Mouse (Mus musculus) ES-E14 (cell line): Measurements from ENCODE around the gene Car4. TPM values are rescaled to one million over a fixed set of nuclear protein-coding genes. Genes with fewer than 3 reads are reported as not detected.

ENCODE experiments used
- DNase-seq: peaks from one replicate; pipeline ENCODE4 v3.0.0-alpha.2; 2013; ENCODE audit warnings: low read depth, low spot score
- H3K27ac ChIP-seq: 2 replicates; pipeline ENCODE4 v1.5.1; 2012; ENCODE audit warnings: low read depth, mild to moderate bottlenecking, low read length, moderate library complexity, mixed read lengths; ENCODE audit not compliant: poor library complexity, insufficient read depth, severe bottlenecking
- H3K36me3 ChIP-seq: 2 replicates; pipeline ENCODE4 v1.6.1; 2012; ENCODE audit warnings: mild to moderate bottlenecking, low read length, moderate library complexity, mixed read lengths; ENCODE audit not compliant: control insufficient read depth, poor library complexity, insufficient read depth, severe bottlenecking
- H3K4me1 ChIP-seq, 2 experiments: fragments of 150-350 bp in 1 of 2; sonication (generic) in 1 of 2; 2 replicates each; pipeline ENCODE4 v1.6.1; 2012; ENCODE audit warnings: low read length in 2 of 2, mild to moderate bottlenecking in 1 of 2, mixed read lengths in 1 of 2; ENCODE audit not compliant: control insufficient read depth in 2 of 2, insufficient read depth in 2 of 2, poor library complexity in 1 of 2
- H3K4me3 ChIP-seq, 2 experiments: fragments of 150-350 bp in 1 of 2; sonication (generic) in 1 of 2; 2 replicates each; pipeline ENCODE4 v1.5.1; 2012; ENCODE audit warnings: low read length in 2 of 2, low read depth in 1 of 2, mild to moderate bottlenecking in 1 of 2, mixed read lengths in 1 of 2; ENCODE audit not compliant: insufficient read depth in 1 of 2, poor library complexity in 1 of 2, severe bottlenecking in 1 of 2
- H3K9ac ChIP-seq: 2 replicates; pipeline ENCODE4 v1.6.1; 2012; ENCODE audit warnings: low read depth, mild to moderate bottlenecking, low read length, mixed read lengths; ENCODE audit not compliant: poor library complexity, insufficient read depth, severe bottlenecking
- H3K9me3 ChIP-seq: fragments of 150-350 bp; sonication (generic); 2 replicates; pipeline ENCODE4 v1.6.1; 2012; ENCODE audit warnings: low read depth, mild to moderate bottlenecking, low read length; ENCODE audit not compliant: control insufficient read depth, insufficient read depth
- CHD2 ChIP-seq: IDR thresholded peaks from 2 replicates; pipeline ENCODE4 v1.6.1; 2014; ENCODE audit warnings: mild to moderate bottlenecking, low read depth, low read length, inconsistent platforms
- HCFC1 ChIP-seq: IDR thresholded peaks from 2 replicates; pipeline ENCODE4 v1.6.1; 2012; ENCODE audit warnings: low read length, inconsistent platforms, borderline replicate concordance; ENCODE audit not compliant: insufficient read depth
- MAFK ChIP-seq: IDR thresholded peaks from 2 replicates; pipeline ENCODE4 v1.6.1; 2014; ENCODE audit warnings: mild to moderate bottlenecking, low read depth, low read length, inconsistent platforms; ENCODE audit not compliant: insufficient read depth
- ZC3H11A ChIP-seq: IDR thresholded peaks from 2 replicates; pipeline ENCODE4 v1.6.1; 2012; ENCODE audit warnings: low read depth, mild to moderate bottlenecking, inconsistent platforms, low read length, borderline replicate concordance
- ZNF384 ChIP-seq: IDR thresholded peaks from 2 replicates; pipeline ENCODE4 v1.6.1; 2012; ENCODE audit warnings: low read depth, low read length, inconsistent platforms
- in situ Hi-C, 2 experiments: fragments of 600-800 bp; cut with MboI; formaldehyde crosslinking; loops; one replicate each; pipeline ENCODE4 v1.15.1; 2025; ENCODE audit warnings: low sequenced_read_pairs in 2 of 2, inconsistent platforms in 1 of 2; ENCODE audit not compliant: unreplicated experiment in 2 of 2
- total RNA-seq: library from RNA; depleted of rRNA; stranded (reverse); fragments of 300-350 nt; gene quantifications from 2 replicates; pipeline ENCODE4 v1.2.3, GENCODE M21; 2012

Gene Car4
- total RNA-seq, 1 experiment, result 17.3 TPM

DNA sequence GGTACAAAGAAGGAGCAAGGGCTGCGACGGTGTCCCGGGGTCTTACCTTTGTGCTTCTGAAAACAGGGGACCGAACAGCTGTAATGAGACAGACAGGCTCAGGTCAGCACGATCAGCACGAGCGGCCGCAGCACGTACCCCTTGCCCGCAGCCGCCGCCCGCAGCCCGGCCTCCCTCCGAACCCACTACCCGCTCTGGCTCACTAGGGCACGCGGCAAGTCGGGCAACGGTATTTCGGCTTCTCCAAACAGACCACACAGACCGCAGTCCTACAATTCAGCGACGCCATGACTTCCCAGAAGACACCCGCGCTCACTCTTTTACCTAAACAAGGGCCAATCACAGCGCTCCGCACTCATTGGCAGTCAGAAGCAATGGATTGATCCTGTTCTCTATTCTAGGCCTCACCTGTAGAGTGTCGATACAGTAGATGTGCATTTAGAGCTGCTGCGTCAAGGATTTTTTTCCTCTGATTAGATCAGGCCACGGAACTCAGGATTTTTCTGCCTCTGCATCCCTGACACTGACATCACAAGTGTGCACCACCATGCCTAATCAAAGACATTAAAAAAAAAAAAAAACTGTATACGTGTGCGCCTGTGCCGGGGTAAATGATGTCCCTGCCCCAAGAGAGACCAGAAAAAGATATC is 41.4 kb upstream of the Car4 start, which contains the start of gene Znhit3:
Gene Znhit3 (minus strand): TSS at position 314 of the 650 bp plus-strand sequence.
- DNase-seq, result peak; percentile 74
- peak within 1 kb of the TSS; percentile 95 to 100 for H3K4me3 ChIP-seq
- peaks cover 0 to 2% of the 10 kb centered on the region in 2 experiments; a peak in 1 of 4 replicates for H3K4me1 ChIP-seq
- in situ Hi-C loops, result loop anchor here in 1 of 2 experiments (5.0 kb wide), 1 partner anchor 66 kb away; no protein-coding TSS in a partner anchor
- peak within 1 kb of the TSS; percentile 99 for H3K9ac ChIP-seq
- peak within 1 kb of the TSS; percentile 56; the same call in 1 of the 2 replicates for H3K27ac ChIP-seq
- no peaks in the 10 kb centered on the region for H3K9me3 ChIP-seq
- peaks cover 20% of the 10 kb centered on the region for H3K36me3 ChIP-seq
- TF ChIP-seq ZC3H11A, result no peak
- peak; percentile 84 for TF ChIP-seq HCFC1
- TF ChIP-seq CHD2, result no peak
- TF ChIP-seq ZNF384, result peak; percentile 65
- TF ChIP-seq MAFK, result peak; percentile 64; the same call in 1 of the 2 replicates

DNA sequence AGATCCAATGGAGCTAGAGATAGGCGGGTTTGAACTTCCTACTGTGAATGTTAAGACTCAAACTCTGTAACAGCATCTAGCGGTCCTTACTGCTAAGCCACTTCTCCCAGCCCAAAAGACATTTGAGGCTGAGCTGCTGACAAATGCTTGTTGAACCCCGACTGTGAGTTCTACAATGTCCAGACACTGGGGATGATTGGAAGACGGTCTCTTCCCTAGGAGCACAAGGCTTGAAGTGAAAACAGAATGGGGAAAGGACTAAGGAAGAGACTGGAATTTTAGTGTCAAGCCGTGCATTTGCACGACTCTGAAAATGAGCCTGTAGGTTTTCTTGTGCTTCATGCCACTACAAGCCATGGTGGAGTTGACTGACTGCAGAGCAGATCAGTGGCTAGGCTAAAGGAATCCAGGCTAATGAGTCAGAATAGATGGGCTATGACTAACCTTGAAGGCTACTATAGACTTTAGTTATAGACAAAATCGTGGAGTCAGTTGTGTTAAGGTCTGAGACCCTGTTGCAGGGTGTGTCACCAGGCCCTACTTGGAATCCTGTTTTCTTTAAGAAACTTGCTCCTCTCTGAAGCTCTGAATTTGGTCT is 40.8 kb upstream of the Car4 start:
- Histone ChIP-seq H3K4me3 (peak overlapping the region; percentile 95 to 100; a peak in 3 of 4 replicates), H3K36me3 (peaks cover 16% of the 10 kb centered on the region), H3K27ac (no peak overlapping the region), H3K9ac (no peak overlapping the region; the same call in 1 of the 2 replicates), H3K4me1 (peaks cover 0 to 2% of the 10 kb centered on the region in 2 experiments; a peak in 1 of 4 replicates), H3K9me3 (no peaks in the 10 kb centered on the region)
- no peak for DNase-seq
- in situ Hi-C loops, result loop anchor here in 1 of 2 experiments (5.0 kb wide), 1 partner anchor 65 kb away; no protein-coding TSS in a partner anchor
- TF ChIP-seq ZNF384 (no peak), HCFC1 (no peak), ZC3H11A (no peak), CHD2 (no peak), MAFK (no peak)

DNA sequence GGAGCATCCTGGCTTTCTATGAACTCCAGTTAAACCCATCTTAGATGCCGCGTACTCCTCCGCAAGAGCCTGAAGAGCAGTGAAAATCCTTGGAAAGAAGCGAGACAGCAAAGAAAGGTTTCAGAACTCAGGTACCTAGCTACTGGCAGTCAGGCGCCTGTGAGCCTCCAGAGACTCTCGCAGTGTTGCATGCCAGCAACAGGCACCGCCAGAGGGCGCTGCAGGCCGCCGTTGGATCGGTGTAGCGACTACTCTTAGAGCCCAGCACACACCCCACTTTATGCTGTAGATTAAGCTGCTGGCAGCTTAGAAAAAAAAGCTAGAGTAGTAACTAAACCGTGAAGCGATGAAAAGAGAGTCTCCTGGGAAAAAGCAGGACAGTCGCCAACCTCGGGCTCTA is 39.2 kb upstream of the Car4 start:
- in situ Hi-C loops, result loop anchor here in 1 of 2 experiments (5.0 kb wide), 1 partner anchor 64 kb away; no protein-coding TSS in a partner anchor
- Histone ChIP-seq H3K4me1 (peaks cover 0 to 2% of the 10 kb centered on the region in 2 experiments; a peak in 1 of 4 replicates), H3K4me3 (no peak overlapping the region), H3K9ac (peak overlapping the region; percentile 60; the same call in 1 of the 2 replicates), H3K36me3 (peaks cover 9% of the 10 kb centered on the region; the same call in 1 of the 2 replicates), H3K27ac (no peak overlapping the region), H3K9me3 (no peaks in the 10 kb centered on the region)
- TF ChIP-seq MAFK (no peak), ZNF384 (0 out of 2 replicates have a peak, but pooled peaks have one; percentile 30), ZC3H11A (peak; percentile 81)
- peak; percentile 78 for DNase-seq

DNA sequence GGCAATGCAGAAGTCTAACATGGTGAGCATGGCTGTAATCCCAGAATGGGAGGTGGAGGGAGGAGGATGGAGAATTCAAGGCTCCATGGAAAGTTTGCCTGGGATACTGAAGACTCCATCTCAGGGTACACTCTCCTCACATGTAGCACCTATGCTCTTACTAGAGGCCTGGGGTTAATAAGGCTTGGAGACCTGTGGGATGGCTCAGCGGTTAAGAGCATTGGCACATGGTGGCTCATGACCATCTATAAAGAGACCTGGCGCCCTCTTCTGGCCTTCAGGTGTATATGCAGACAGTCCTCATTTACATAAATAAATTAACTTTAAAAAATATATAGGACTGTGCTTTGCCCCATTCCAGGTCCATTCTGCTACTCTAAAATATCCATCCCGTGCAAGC is 38.3 kb upstream of the Car4 start:
- H3K9ac ChIP-seq, result no peak overlapping the region
- TF ChIP-seq ZNF384 (no peak), CHD2 (no peak), HCFC1 (no peak), ZC3H11A (no peak), MAFK (no peak)
- no peak overlapping the region for H3K4me3 ChIP-seq
- DNase-seq, result peak; percentile 53
- H3K4me1 ChIP-seq, result peaks cover 0 to 2% of the 10 kb centered on the region in 2 experiments; a peak in 1 of 4 replicates
- H3K27ac ChIP-seq, result no peak overlapping the region
- peaks cover 1% of the 10 kb centered on the region; the same call in 1 of the 2 replicates for H3K36me3 ChIP-seq
- in situ Hi-C loops, result loop anchor here in 1 of 2 experiments (5.0 kb wide), 1 partner anchor 63 kb away; no protein-coding TSS in a partner anchor
- no peaks in the 10 kb centered on the region for H3K9me3 ChIP-seq
